Mouse (Mus musculus) myocyte (in vitro differentiated cells): ENCODE data around the gene Dram1. TPM values are rescaled to one million over a fixed set of nuclear protein-coding genes. Genes with fewer than 3 reads are reported as not detected.

ENCODE experiments used
- H3K27me3 ChIP-seq: one replicate; pipeline ENCODE4 v1.6.1; 2011; ENCODE audit not compliant: control insufficient read depth, insufficient read depth, insufficient read length
- H3K36me3 ChIP-seq: one replicate; pipeline ENCODE4 v1.6.1; 2011; ENCODE audit not compliant: control insufficient read depth, insufficient read depth
- H3K4me2 ChIP-seq: one replicate; pipeline ENCODE4 v1.6.1; 2011; ENCODE audit warnings: low read depth, control low read depth
- H3K4me3 ChIP-seq: one replicate; pipeline ENCODE4 v1.5.1; 2011; ENCODE audit warnings: mild to moderate bottlenecking, control low read depth, moderate library complexity
- H3K79me2 ChIP-seq: one replicate; pipeline ENCODE4 v1.6.1; 2011; ENCODE audit not compliant: control insufficient read depth, insufficient read depth
- H3ac ChIP-seq: one replicate; pipeline ENCODE4 v1.6.1; 2011; ENCODE audit not compliant: control insufficient read depth, insufficient read length
- CEBPB ChIP-seq: IDR thresholded peaks from 2 replicates; pipeline ENCODE4 v1.6.1; 2011; ENCODE audit warnings: mild to moderate bottlenecking, moderate library complexity; ENCODE audit not compliant: poor library complexity, insufficient read depth, severe bottlenecking
- E2F4 ChIP-seq: IDR thresholded peaks from one replicate; pipeline ENCODE4 v1.6.1; 2011; ENCODE audit warnings: mild to moderate bottlenecking, control low read depth, moderate library complexity; ENCODE audit not compliant: insufficient read depth
- MAX ChIP-seq: IDR thresholded peaks from one replicate; pipeline ENCODE4 v1.6.1; 2011; ENCODE audit warnings: low read depth, mild to moderate bottlenecking, control low read depth
- MYOD1 ChIP-seq, 3 experiments: IDR thresholded peaks; one replicate each; pipeline ENCODE4 v1.6.1; 2011; ENCODE audit warnings: control low read depth in 2 of 3, low read depth in 2 of 3, mild to moderate bottlenecking in 2 of 3, moderate library complexity in 1 of 3; ENCODE audit not compliant: insufficient read length in 2 of 3, control insufficient read depth in 1 of 3
- MYOG ChIP-seq, 3 experiments: IDR thresholded peaks; one replicate each; pipeline ENCODE4 v1.6.1; 2011; ENCODE audit warnings: control low read depth in 2 of 3, low read depth in 2 of 3, mild to moderate bottlenecking in 2 of 3; ENCODE audit not compliant: insufficient read length in 2 of 3, control insufficient read depth in 1 of 3, insufficient read depth in 1 of 3
- POLR2A ChIP-seq: IDR thresholded peaks from one replicate; pipeline ENCODE4 v1.6.1; 2011; ENCODE audit warnings: low read depth, mild to moderate bottlenecking, control low read depth, moderate library complexity; ENCODE audit not compliant: insufficient read length
- POLR2AphosphoS2 ChIP-seq: IDR thresholded peaks from one replicate; pipeline ENCODE4 v1.6.1; 2011; ENCODE audit warnings: low read depth, control low read depth; ENCODE audit not compliant: insufficient read length
- REST ChIP-seq: IDR thresholded peaks from one replicate; pipeline ENCODE4 v1.6.1; 2011; ENCODE audit warnings: mild to moderate bottlenecking, control low read depth, moderate library complexity; ENCODE audit not compliant: insufficient read depth, insufficient read length
- SRF ChIP-seq: IDR thresholded peaks from one replicate; pipeline ENCODE4 v1.6.1; 2011; ENCODE audit warnings: low read depth; ENCODE audit not compliant: control insufficient read depth, insufficient read length
- TCF12 ChIP-seq: IDR thresholded peaks from one replicate; pipeline ENCODE4 v1.6.1; 2011; ENCODE audit warnings: mild to moderate bottlenecking, control low read depth; ENCODE audit not compliant: poor library complexity, insufficient read depth, severe bottlenecking
- TCF3 ChIP-seq: IDR thresholded peaks from one replicate; pipeline ENCODE4 v1.6.1; 2011; ENCODE audit warnings: low read depth, control low read depth; ENCODE audit not compliant: insufficient read length
- USF1 ChIP-seq: IDR thresholded peaks from one replicate; pipeline ENCODE4 v1.6.1; 2011; ENCODE audit warnings: low read depth, mild to moderate bottlenecking, control low read depth, moderate library complexity
- polyA plus RNA-seq: library from polyadenylated mRNA; unstranded; fragments of >200 nt; fragmentation: generic; extraction: Trizol; gene quantifications from one replicate; pipeline ENCODE4 v1.2.1, GENCODE M21; 2012; ENCODE audit warnings: missing spikeins

Dram1 gene
- polyA plus RNA-seq, 1 experiment = 1.7 TPM

DNA sequence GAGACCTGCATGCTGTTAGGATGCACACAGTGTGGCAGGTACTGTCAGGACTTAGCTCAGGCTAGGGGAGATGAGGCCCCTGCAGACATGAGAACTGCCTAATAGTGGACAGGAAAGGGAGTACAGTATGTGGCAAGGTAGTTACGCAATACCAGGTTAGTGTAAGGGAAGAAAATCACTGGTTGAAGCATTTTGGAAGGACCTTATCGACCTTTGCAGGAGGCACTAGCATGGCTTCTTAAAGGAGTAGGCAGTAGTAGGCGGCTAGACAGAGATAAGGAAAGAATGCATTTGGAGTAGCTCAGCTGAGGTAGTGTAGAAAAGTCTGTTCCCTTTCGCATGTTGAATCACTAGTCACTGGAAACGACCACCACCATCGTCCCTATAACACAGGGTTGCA, 6.9 kb upstream of the Dram1 start:
- TF ChIP-seq CEBPB = 0 out of 2 replicates have a peak, but pooled peaks have one; percentile 47
- TF ChIP-seq SRF = no peak
- no peak overlapping the region for H3K4me3 ChIP-seq
- H3K79me2 ChIP-seq = peaks cover 6% of the 10 kb centered on the region
- H3K36me3 ChIP-seq = no peaks in the 10 kb centered on the region
- H3K4me2 ChIP-seq = no peak overlapping the region
- no peaks in the 10 kb centered on the region for H3K27me3 ChIP-seq
- H3ac ChIP-seq = no peak overlapping the region

GRCm38 (mm10) chr10:88385290-88385689, 6.4 kb upstream of the Dram1 start:
- H3K4me2 ChIP-seq = no peak overlapping the region

GRCm38 (mm10) chr10:88384081-88384480, 5.2 kb upstream of the Dram1 start:
- no peak overlapping the region for H3ac ChIP-seq
- peaks cover 6% of the 10 kb centered on the region for H3K79me2 ChIP-seq
- H3K27me3 ChIP-seq = no peaks in the 10 kb centered on the region
- H3K4me2 ChIP-seq = no peak overlapping the region
- TF ChIP-seq SRF (no peak), REST (no peak), TCF3 (no peak), MYOG (IDR thresholded peaks at IDR 0.05; ENCODE audit: control insufficient read depth in 1 of 3, insufficient read depth in 1 of 3, insufficient read length in 2 of 3, low read depth in 2 of 3) (no peak), TCF12 (no peak), MAX (no peak), E2F4 (no peak), MYOD1 (IDR thresholded peaks at IDR 0.05; ENCODE audit: control insufficient read depth in 1 of 3, insufficient read length in 2 of 3, low read depth in 2 of 3) (no peak), CEBPB (no peak), USF1 (no peak), POLR2A (no peak), POLR2AphosphoS2 (no peak)
- no peaks in the 10 kb centered on the region for H3K36me3 ChIP-seq
- no peak overlapping the region for H3K4me3 ChIP-seq

More at GRCm38 (mm10) chr10:88385290-88385689, 6.4 kb upstream of the Dram1 start:
- H3ac ChIP-seq = no peak overlapping the region
- no peak overlapping the region for H3K4me3 ChIP-seq
- H3K36me3 ChIP-seq = no peaks in the 10 kb centered on the region
- H3K79me2 ChIP-seq = peaks cover 6% of the 10 kb centered on the region
- no peaks in the 10 kb centered on the region for H3K27me3 ChIP-seq
- TF ChIP-seq CEBPB (no peak), TCF12 (no peak), REST (no peak), MYOG (IDR thresholded peaks at IDR 0.05; ENCODE audit: control insufficient read depth in 1 of 3, insufficient read depth in 1 of 3, insufficient read length in 2 of 3, low read depth in 2 of 3) (no peak), TCF3 (no peak), POLR2AphosphoS2 (no peak), MYOD1 (IDR thresholded peaks at IDR 0.05; ENCODE audit: control insufficient read depth in 1 of 3, insufficient read length in 2 of 3, low read depth in 2 of 3) (no peak), POLR2A (no peak), MAX (no peak)

DNA sequence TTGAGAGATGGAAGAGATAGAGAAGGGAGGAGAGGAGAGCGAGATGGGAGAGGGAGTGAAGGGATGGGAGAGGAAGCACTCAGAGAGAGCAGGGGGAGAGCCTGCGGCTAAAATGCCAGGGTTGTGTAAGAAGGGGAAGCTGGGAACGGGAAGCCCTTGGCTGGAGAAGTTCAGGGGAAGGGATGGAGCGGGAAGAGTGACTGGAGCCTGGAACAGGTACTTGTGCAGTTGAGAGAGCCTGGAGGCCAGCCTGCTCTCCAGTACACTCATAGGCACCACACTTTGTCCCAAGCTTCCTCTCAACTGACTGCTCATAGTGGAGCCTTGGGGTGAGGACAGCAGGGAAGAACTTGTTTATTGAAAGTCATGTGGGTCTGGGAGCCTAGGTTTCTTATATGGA, 4.6 kb upstream of the Dram1 start:
- no peak overlapping the region for H3K4me2 ChIP-seq
- no peak overlapping the region for H3K4me3 ChIP-seq
- H3K36me3 ChIP-seq = no peaks in the 10 kb centered on the region
- H3K27me3 ChIP-seq = no peaks in the 10 kb centered on the region
- no peak overlapping the region for H3ac ChIP-seq
- TF ChIP-seq REST (no peak), MYOG (IDR thresholded peaks at IDR 0.05; ENCODE audit: control insufficient read depth in 1 of 3, insufficient read depth in 1 of 3, insufficient read length in 2 of 3, low read depth in 2 of 3) (no peak), POLR2AphosphoS2 (no peak), CEBPB (no peak), TCF3 (no peak), USF1 (no peak), SRF (no peak), MAX (no peak), TCF12 (no peak), POLR2A (no peak), MYOD1 (IDR thresholded peaks at IDR 0.05; ENCODE audit: control insufficient read depth in 1 of 3, insufficient read length in 2 of 3, low read depth in 2 of 3) (no peak), E2F4 (no peak)
- H3K79me2 ChIP-seq = peaks cover 6% of the 10 kb centered on the region

- H3K4me2 ChIP-seq = no peak overlapping the region
- no peaks in the 10 kb centered on the region for H3K36me3 ChIP-seq
- H3K79me2 ChIP-seq = peaks cover 6% of the 10 kb centered on the region
- no peak overlapping the region for H3ac ChIP-seq
- H3K4me3 ChIP-seq = no peak overlapping the region
- TF ChIP-seq E2F4 = no peak
- no peak for TF ChIP-seq SRF
- TF ChIP-seq MYOD1 (IDR thresholded peaks at IDR 0.05; ENCODE audit: control insufficient read depth in 1 of 3, insufficient read length in 2 of 3, low read depth in 2 of 3) = no peak
- H3K27me3 ChIP-seq = no peaks in the 10 kb centered on the region
Measured at GRCm38 (mm10) chr10:88382009-88382408, 3.1 kb upstream of the Dram1 start.
